Mouse (Mus musculus) cerebral cortex, adult 2 months (tissue): ENCODE measurements around the gene Gm20905.

Experiments
- whole genome bisulfite sequencing: fragments of 180-500 bp; shearing (Covaris S2); methylation state at CpG from one replicate; pipeline ENCODE4 v1.1.7; 2018; 5-methylcytosine and 5-hydroxymethylcytosine counted together

Gm20905 gene

DNA sequence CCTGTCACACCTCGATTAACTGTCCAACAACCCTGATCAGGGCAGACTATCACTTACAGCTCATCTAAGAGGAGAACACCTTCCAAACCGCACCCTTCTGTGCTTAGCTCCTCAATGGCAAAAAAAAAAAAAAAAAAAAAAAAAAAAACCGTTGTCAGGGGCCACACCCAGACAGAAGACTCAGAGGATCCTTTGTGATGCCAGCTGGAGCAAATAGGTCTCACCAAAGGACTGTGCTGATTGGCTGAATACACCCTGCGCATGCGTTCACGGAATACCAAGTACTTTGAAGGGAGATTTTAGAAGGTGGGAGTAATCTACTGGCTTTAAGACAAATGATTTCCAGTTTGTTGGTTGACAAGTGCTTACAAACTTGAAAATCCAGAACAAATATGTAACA lies at the start of gene Gm20905:
Gene Gm20905, minus strand, starts transcription at position 101 of the 400 bp plus-strand sequence.
- no CpG with 5 or more reads among the region's 6 CpGs for WGBS
